Comparison of ENCODE assay signal across 23 mouse cellular contexts in genomic region chr19:58271815-58272214, GRCm38 (mm10).
A peak's percentile ranks its signal among the peaks of the same experiment; 100 is the strongest.
DNase-seq lines count a peak whose midpoint lies in the region; ATAC-seq lines count a peak whose summit lies in the region.
"Had no signal": no experiment of that assay in that cellular context is flagged by ENCODE, and none has a peak within 500 bp of the region (broad histone marks: within the 10 kb centered on the region; RNA-seq: fewer than 3 reads in every experiment).

No protein-coding gene starts in this region.

- no peak overlapping the region for H3K9ac ChIP-seq in embryonic facial prominence, embryonic 14.5 days (ENCODE audit: low read depth, low read length)
- H3K9ac ChIP-seq: embryonic facial prominence, embryonic 13.5 days; heart, embryonic 15.5 days; liver, postnatal 0 days; neural tube, embryonic 15.5 days had no signal

- no peaks in the 10 kb centered on the region for H3K27me3 ChIP-seq in embryonic facial prominence, embryonic 14.5 days (replicated peaks; ENCODE audit: control insufficient read depth, insufficient read depth, low read length)
- H3K27me3 ChIP-seq in embryonic facial prominence, embryonic 10.5 days (replicated peaks; ENCODE audit: low read depth, poor library complexity, severe bottlenecking) = no peaks in the 10 kb centered on the region
- H3K27me3 ChIP-seq: embryonic facial prominence, embryonic 13.5 days; heart, embryonic 15.5 days; neural tube, embryonic 15.5 days had no signal

- 88% methylated on average over 8 of the region's 8 CpGs for WGBS in embryonic facial prominence, embryonic 14.5 days
- WGBS in embryonic facial prominence, embryonic 10.5 days = 92% methylated on average over 8 of the region's 8 CpGs

- H3K4me3 ChIP-seq in embryonic facial prominence, embryonic 14.5 days (ENCODE audit: low read depth, low read length) = no peak overlapping the region
- no peak overlapping the region for H3K4me3 ChIP-seq in embryonic facial prominence, embryonic 10.5 days
- H3K4me3 ChIP-seq: embryonic facial prominence, embryonic 13.5 days; heart, adult 2 months; heart, embryonic 15.5 days; midbrain, embryonic 10.5 days; myocyte; neural tube, embryonic 15.5 days had no signal

- H3K27ac ChIP-seq in embryonic facial prominence, embryonic 14.5 days (replicated peaks; ENCODE audit: low read depth, low read length) = no peak overlapping the region
- no peak overlapping the region for H3K27ac ChIP-seq in embryonic facial prominence, embryonic 10.5 days (replicated peaks)
- H3K27ac ChIP-seq: embryonic facial prominence, embryonic 13.5 days; heart, adult 2 months; heart, embryonic 15.5 days; midbrain, embryonic 10.5 days; neural tube, embryonic 15.5 days had no signal

- DNase-seq in embryonic facial prominence, embryonic 14.5 days (ENCODE audit: low spot score) = peak; percentile 56
- DNase-seq in embryonic facial prominence, embryonic 10.5 days (ENCODE audit: low spot score) = no peak
- peak; percentile 21 for DNase-seq in layer of hippocampus, adult 9-11 months
- no peak for DNase-seq in layer of hippocampus, adult 11-12 months (ENCODE audit: low spot score)
- peak; percentile 30 for DNase-seq in right cerebral cortex, postnatal 4 days
- DNase-seq in right cerebral cortex, postnatal 14 days = no peak
- peak; percentile 32 for DNase-seq in lung, postnatal 10 days
- DNase-seq in adrenal gland, adult (ENCODE audit: inconsistent age in 2 of 2, low spot score in 1 of 2) = no peak
- DNase-seq: adrenal gland, postnatal 25 days; B cell, adult 2 months; gastrocnemius, postnatal 14 days; heart, adult 2 months; kidney, adult 9 months; kidney, postnatal 4 days; liver; liver, postnatal 0 days; thymus, postnatal 36 days had no signal

- H3K4me1 ChIP-seq in embryonic facial prominence, embryonic 14.5 days (ENCODE audit: control insufficient read depth, insufficient read depth, low read length) = peaks cover 3% of the 10 kb centered on the region; the same call in 1 of the 2 replicates
- no peaks in the 10 kb centered on the region for H3K4me1 ChIP-seq in embryonic facial prominence, embryonic 10.5 days
- H3K4me1 ChIP-seq: heart, embryonic 15.5 days; midbrain, embryonic 10.5 days; neural tube, embryonic 15.5 days had no signal

- H3K9me3 ChIP-seq in embryonic facial prominence, embryonic 14.5 days (ENCODE audit: control insufficient read depth, low read length) = no peaks in the 10 kb centered on the region
- H3K9me3 ChIP-seq in embryonic facial prominence, embryonic 10.5 days = no peaks in the 10 kb centered on the region
- H3K9me3 ChIP-seq: embryonic facial prominence, embryonic 13.5 days; heart, embryonic 15.5 days; midbrain, embryonic 10.5 days; neural tube, embryonic 15.5 days had no signal

- H3K4me2 ChIP-seq in embryonic facial prominence, embryonic 14.5 days (ENCODE audit: low read depth, low read length) = no peak overlapping the region
- H3K4me2 ChIP-seq: embryonic facial prominence, embryonic 13.5 days; heart, embryonic 15.5 days; neural tube, embryonic 15.5 days had no signal

- no peaks in the 10 kb centered on the region for H3K36me3 ChIP-seq in embryonic facial prominence, embryonic 14.5 days (ENCODE audit: control insufficient read depth, insufficient read depth, low read length)
- no peaks in the 10 kb centered on the region for H3K36me3 ChIP-seq in embryonic facial prominence, embryonic 10.5 days (replicated peaks)
- H3K36me3 ChIP-seq: embryonic facial prominence, embryonic 13.5 days; heart, embryonic 15.5 days; midbrain, embryonic 10.5 days; neural tube, embryonic 15.5 days had no signal

- ATAC-seq in embryonic facial prominence, embryonic 14.5 days (ENCODE audit: low read depth) = no peak
- ATAC-seq: activated CD4-positive, CD25-positive, alpha-beta regulatory T cell, adult 4 months; liver, postnatal 0 days had no signal

Comparison
In these comparisons a context has a peak if more than half of its experiments do, and no peak if none do; other contexts are left out.
1. DNase-seq: peak in embryonic facial prominence, embryonic 14.5 days (single experiment), layer of hippocampus, adult 9-11 months (single experiment), right cerebral cortex, postnatal 4 days (single experiment) and lung, postnatal 10 days (single experiment); none in embryonic facial prominence, embryonic 10.5 days (single experiment), layer of hippocampus, adult 11-12 months (single experiment), right cerebral cortex, postnatal 14 days (single experiment) and adrenal gland, adult (0 of 2).